Mouse (Mus musculus): ENCODE results near the gene Crabp2. TPM values are rescaled to one million over a fixed set of nuclear protein-coding genes. Genes with fewer than 3 reads are reported as not detected.

Crabp2 gene
- total RNA-seq, 2 experiments from 2014 or later = 0.57 to 0.81 TPM

DNA sequence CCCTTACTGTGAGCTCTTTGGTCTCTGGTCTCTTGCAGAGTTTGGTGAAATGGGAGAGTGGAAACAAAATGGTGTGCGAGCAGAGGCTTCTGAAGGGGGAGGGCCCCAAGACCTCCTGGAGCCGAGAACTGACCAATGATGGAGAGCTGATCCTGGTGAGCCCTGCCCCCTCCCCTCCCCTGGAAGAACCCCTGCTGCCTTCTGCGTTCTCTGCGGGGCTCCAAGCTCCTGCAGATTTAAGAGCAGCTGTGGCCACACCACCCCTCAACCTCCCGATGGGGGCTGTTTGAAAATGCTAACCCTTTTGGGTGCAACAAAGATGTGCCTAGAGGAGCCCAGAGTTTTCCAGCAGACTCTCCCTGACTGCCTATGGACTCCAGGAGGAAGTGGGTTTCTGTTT is 4.0 kb downstream of the Crabp2 start:
- DNase-seq = no peak
- intact Hi-C loops (cut with DNase I) = no loop called here

- intact Hi-C loops (cut with DNase I) = no loop called here
- no peak for DNase-seq
Measured at GRCm38 (mm10) chr3:87958056-87958455, 9.6 kb downstream of the Crabp2 start.

- no peak for DNase-seq
- intact Hi-C loops (cut with DNase I) = no loop called here
Measured at GRCm38 (mm10) chr3:87958476-87958875, 10.0 kb downstream of the Crabp2 start.

- DNase-seq = no peak
- intact Hi-C loops (cut with DNase I) = no loop called here
Measured at GRCm38 (mm10) chr3:87958967-87959366, 10.5 kb downstream of the Crabp2 start.

- no peak for DNase-seq
- intact Hi-C loops (cut with DNase I) = no loop called here
Measured at GRCm38 (mm10) chr3:87959371-87959770, 10.9 kb downstream of the Crabp2 start.

- intact Hi-C loops (cut with DNase I) = loop anchor here (5.0 kb wide), 1 partner anchor 37 kb away; no protein-coding TSS in a partner anchor
- no peak for DNase-seq
Measured at GRCm38 (mm10) chr3:87960191-87960585, 11.7 kb downstream of the Crabp2 start.

- intact Hi-C loops (cut with DNase I) = loop anchor here (1.0 to 5.0 kb wide), 2 partner anchors 25 to 37 kb away; no protein-coding TSS in a partner anchor
- peak; percentile 93 for DNase-seq
Measured at GRCm38 (mm10) chr3:87960586-87961191, 12.2 kb downstream of the Crabp2 start.

- intact Hi-C loops (cut with DNase I) = loop anchor here (1.0 kb wide), 1 partner anchor 17 kb away; no protein-coding TSS in a partner anchor
- DNase-seq = peak; percentile 73 to 84
Measured at GRCm38 (mm10) chr3:87970184-87970938, 21.9 kb downstream of the Crabp2 start.

DNA sequence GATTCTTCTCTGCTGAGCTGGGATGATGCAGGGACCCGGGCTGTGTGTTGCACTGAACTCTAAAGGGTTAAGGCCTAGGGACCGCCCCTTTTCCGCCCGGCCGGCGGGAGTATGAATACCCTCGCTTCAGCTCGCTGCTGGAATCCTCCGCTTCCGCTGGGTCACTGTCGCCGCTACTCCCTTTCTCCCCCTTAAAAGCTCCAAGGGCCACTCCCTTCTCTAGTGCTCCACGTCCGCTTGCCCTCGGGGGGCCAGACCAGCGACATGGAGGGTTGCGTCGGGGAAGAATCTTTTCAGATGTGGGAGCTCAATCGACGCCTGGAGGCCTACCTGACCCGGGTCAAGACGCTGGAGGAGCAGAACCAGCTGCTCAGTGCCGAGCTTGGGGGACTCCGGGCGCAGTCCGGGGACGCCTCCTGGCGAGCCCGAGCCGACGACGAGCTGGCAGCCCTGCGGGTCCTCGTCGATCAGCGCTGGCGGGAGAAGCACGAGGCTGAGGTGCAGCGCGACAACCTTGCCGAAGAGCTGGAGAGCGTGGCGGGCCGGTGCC is 22.5 kb downstream of the Crabp2 start, which contains the start of gene Nes:
Gene Nes (plus strand): TSS at position 140 of the 550 bp plus-strand sequence.
- peak; percentile 83 to 84 for DNase-seq
- intact Hi-C loops (cut with DNase I) = loop anchor here (1.0 kb wide), 2 partner anchors 16 to 100 kb away; no protein-coding TSS in a partner anchor

DNA sequence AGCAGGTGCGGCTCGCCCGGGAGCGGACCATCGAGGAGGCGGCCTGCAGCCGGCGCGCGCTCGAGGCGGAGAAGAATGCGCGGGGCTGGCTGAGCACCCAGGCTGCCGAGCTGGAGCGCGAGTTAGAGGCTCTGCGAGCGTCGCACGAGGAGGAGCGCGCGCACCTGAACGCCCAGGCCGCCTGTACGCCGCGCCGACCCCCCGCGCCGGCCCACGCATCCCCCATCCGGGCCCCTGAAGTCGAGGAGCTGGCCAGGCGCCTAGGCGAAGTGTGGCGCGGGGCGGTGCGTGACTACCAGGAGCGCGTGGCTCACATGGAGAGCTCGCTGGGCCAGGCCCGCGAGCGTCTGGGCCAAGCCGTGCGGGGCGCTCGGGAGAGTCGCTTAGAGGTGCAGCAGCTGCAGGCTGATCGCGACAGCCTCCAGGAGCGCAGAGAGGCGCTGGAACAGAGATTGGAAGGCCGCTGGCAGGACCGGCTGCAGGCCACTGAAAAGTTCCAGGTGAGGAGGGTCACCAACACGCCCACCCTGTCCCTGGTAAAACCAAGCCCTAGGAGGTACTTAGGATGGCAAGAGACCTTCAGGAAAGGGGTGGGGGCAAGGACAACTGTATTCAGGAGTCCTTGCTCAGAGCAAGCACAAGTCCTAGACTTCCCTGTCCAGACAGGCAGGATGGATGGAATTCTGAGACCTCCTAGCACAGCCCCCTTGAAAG is 23.2 kb downstream of the Crabp2 start:
- intact Hi-C loops (cut with DNase I) = loop anchor here (1.0 kb wide), 1 partner anchor 100 kb away; no protein-coding TSS in a partner anchor
- DNase-seq = peak in 1 of 2 experiments; percentile 34

- DNase-seq = no peak
- intact Hi-C loops (cut with DNase I) = no loop called here
Measured at GRCm38 (mm10) chr3:87972203-87972664, 23.8 kb downstream of the Crabp2 start.

DNA sequence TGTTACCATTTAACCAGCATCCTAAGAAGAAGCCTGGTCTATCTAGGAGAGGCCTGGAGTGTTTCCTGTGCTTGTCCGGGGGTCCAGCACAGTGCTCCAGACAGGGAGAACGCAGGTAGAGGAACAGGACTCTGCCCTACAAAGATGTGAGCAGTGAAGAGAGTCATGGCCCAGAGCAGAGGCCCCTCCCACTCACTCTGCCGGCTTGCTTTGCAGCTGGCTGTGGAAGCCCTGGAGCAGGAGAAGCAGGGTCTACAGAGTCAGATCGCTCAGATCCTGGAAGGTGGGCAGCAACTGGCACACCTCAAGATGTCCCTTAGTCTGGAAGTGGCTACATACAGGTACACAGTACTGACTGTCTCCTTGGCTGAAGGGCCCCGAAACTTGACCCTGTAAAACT is 24.3 kb downstream of the Crabp2 start:
- intact Hi-C loops (cut with DNase I) = no loop called here
- DNase-seq = no peak

GRCm38 (mm10) chr3:87973593-87974380 is 25.3 kb downstream of the Crabp2 start:
- no peak for DNase-seq
- intact Hi-C loops (cut with DNase I) = no loop called here

- intact Hi-C loops (cut with DNase I) = no loop called here
- DNase-seq = peak; percentile 63 to 65
Measured at GRCm38 (mm10) chr3:87974381-87974987, 26.0 kb downstream of the Crabp2 start.

DNA sequence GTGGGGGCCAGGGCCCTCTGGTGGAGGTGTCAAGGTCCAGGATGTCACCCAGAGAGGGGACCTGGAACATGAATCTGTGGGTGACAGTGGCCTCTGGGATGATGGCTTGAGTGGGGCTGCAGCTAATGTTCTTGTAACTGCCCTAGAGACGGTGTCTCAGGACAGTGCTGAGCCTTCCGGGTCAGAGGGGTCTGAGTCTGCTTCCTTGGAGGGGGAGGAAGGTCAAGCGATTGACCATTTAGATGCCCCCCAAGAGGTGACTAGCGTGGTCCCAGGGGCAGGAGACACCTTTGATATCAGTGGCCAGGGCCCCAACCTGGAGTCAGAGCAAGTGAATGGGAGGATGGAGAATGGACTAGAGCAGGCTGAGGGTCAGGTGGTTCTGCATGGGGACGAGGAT is 31.0 kb downstream of the Crabp2 start:
- intact Hi-C loops (cut with DNase I) = no loop called here
- no peak for DNase-seq

GRCm38 (mm10) chr3:87980085-87980484 is 31.6 kb downstream of the Crabp2 start:
- intact Hi-C loops (cut with DNase I) = no loop called here
- DNase-seq = no peak

DNA sequence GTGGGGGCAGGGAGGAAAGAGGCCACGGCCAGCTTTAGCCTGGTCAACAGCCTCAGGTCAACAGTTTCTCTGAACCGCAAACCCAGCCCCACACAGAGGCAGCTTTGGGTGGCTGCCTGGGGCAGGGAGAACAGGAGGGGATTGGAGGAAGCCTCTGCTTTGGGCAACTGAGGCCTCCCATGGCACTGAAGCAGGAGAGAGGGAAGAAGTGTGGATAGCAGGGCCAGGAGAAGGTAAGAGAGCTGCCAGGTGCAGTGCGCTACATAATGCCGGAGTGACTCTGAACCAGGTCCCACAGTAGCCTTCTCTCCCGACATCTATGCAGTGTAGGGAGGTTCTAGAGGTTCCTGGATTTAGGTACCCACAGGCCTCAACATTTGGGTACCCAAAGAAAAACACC is 32.3 kb downstream of the Crabp2 start:
- no peak for DNase-seq
- intact Hi-C loops (cut with DNase I) = no loop called here

GRCm38 (mm10) chr3:87981214-87981760 is 32.8 kb downstream of the Crabp2 start:
- no peak for DNase-seq
- intact Hi-C loops (cut with DNase I) = no loop called here

Data from heart, postnatal 10 days (tissue).